Mouse (Mus musculus) thymus, adult 2 months (tissue): ENCODE data around the gene Srms. TPM values are rescaled to one million over a fixed set of nuclear protein-coding genes. Genes with fewer than 3 reads are reported as not detected.

Experiments used
- DNase-seq: peaks from one replicate; pipeline ENCODE4 v3.0.0; 2021
- H3K27ac ChIP-seq: fragments of 200-500 bp; 2 replicates; pipeline ENCODE4 v1.5.1; 2012; ENCODE audit warnings: low read length, control low read depth; ENCODE audit not compliant: control insufficient read depth, insufficient read depth
- H3K27me3 ChIP-seq: fragments of 200-500 bp; 2 replicates; pipeline ENCODE4 v1.6.1; 2012; ENCODE audit warnings: mild to moderate bottlenecking, low read length, moderate library complexity, mixed read lengths; ENCODE audit not compliant: control insufficient read depth, insufficient read depth
- H3K36me3 ChIP-seq: fragments of 200-500 bp; 2 replicates; pipeline ENCODE4 v1.6.1; 2012; ENCODE audit warnings: mild to moderate bottlenecking, low read length, moderate library complexity; ENCODE audit not compliant: control insufficient read depth, insufficient read depth
- H3K4me1 ChIP-seq: fragments of 200-500 bp; replicated peaks from 2 replicates; pipeline ENCODE4 v1.6.1; 2012; ENCODE audit warnings: low read length; ENCODE audit not compliant: control insufficient read depth, insufficient read depth
- H3K4me3 ChIP-seq: fragments of 200-500 bp; 2 replicates; pipeline ENCODE4 v1.5.1; 2012; ENCODE audit warnings: mild to moderate bottlenecking, low read length, control low read depth, moderate library complexity; ENCODE audit not compliant: control insufficient read depth, insufficient read depth
- CTCF ChIP-seq: fragments of 200-500 bp; IDR thresholded peaks from 2 replicates; pipeline ENCODE4 v1.5.1; 2012; ENCODE audit warnings: mild to moderate bottlenecking, control low read depth, low read length, moderate library complexity, borderline replicate concordance; ENCODE audit not compliant: control insufficient read depth, poor library complexity, insufficient read depth; ENCODE audit errors: extremely low read depth
- POLR2A ChIP-seq: fragments of 200-500 bp; IDR thresholded peaks from 2 replicates; pipeline ENCODE4 v1.6.1; 2012; ENCODE audit warnings: mild to moderate bottlenecking, low read length, control low read depth, moderate library complexity; ENCODE audit not compliant: control insufficient read depth, poor library complexity, insufficient read depth; ENCODE audit errors: extremely low read depth
- WGBS: fragments of 180-500 bp; shearing (Covaris S2); methylation state at CpG from one replicate; pipeline ENCODE4 v1.1.7; 2018; 5-methylcytosine and 5-hydroxymethylcytosine counted together
- polyA plus RNA-seq: library from polyadenylated mRNA; depleted of rRNA; stranded (reverse); fragments of >200 nt; gene quantifications from 2 replicates; pipeline ENCODE4 v1.2.3, GENCODE M21; 2012

Gene Srms
- polyA plus RNA-seq, 1 experiment, result 0.86 TPM

GRCm38 (mm10) chr2:181241602-181242313 lies 28.8 kb upstream of the Srms start, which contains the start of gene Helz2:
Gene Helz2, minus strand, starts transcription at chr2:181242027.
- peaks cover 31% of the 10 kb centered on the region for H3K4me1 ChIP-seq
- peaks cover 16% of the 10 kb centered on the region for H3K36me3 ChIP-seq
- H3K4me3 ChIP-seq, result peak within 1 kb of the TSS; percentile 76
- no peaks in the 10 kb centered on the region for H3K27me3 ChIP-seq
- 2% methylated on average over 15 of the region's 16 CpGs for WGBS
- peak within 1 kb of the TSS; percentile 19; the same call in 1 of the 2 replicates for H3K27ac ChIP-seq
- peak; percentile 33; the same call in 1 of the 2 replicates for TF ChIP-seq POLR2A
- no peak for TF ChIP-seq CTCF
- DNase-seq, result peak; percentile 64

DNA sequence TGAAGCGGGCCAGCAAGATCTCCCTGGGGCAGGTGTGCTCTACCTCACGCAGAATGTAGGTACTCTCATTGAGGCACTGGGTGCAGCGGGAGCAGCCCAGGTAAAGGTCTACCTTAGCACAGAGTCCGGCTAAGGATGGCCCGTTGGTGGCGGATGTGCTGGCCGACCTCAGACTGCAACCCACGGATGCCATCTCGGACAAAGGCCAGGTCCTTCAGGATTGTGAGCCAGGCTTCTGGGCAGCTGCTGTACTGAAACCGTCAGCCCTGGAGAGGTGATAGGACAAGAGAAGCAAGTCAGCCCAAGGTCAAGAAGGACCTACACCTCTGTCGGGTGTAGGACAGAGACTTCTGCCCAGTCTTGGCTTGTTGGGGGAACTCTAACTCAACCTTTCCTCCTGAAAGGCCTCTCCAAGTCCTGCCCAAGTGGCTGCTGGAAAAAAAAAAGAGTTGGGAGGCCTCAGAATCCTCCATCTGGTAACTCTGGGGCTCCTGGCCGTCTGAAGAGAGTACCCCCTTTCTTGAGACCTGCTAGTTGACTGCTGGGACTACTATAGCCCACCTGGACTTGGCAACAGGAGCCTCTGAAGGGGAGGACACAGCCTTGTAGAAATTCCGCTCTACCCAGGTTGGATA lies 27.9 kb upstream of the Srms start:
- WGBS, result 93% methylated on average over 13 of the region's 13 CpGs
- Histone ChIP-seq H3K27me3 (no peaks in the 10 kb centered on the region), H3K36me3 (peaks cover 22% of the 10 kb centered on the region), H3K4me3 (peak overlapping the region; percentile 20), H3K4me1 (peaks cover 31% of the 10 kb centered on the region), H3K27ac (no peak overlapping the region)
- TF ChIP-seq CTCF (no peak), POLR2A (no peak)
- DNase-seq, result no peak

DNA sequence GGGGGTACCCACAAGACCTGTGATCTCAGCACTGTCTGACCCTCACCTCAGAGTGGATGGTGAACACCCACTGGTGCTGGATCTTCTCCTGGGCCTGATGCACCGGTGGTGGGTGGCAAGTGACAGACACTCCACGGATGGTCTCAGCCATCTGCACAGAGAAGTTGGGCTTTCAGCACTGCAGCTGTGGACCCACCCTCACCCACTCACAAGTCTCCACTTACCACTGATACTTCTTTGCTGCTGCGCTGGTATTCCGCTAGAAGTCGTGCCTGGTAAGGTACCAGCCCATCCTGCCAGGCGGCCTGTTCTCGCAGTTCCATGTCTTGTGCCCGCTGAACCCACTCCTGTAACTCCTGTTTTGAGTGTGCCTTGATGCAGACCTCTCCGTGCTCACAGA lies 26.3 kb upstream of the Srms start:
- DNase-seq, result no peak
- Histone ChIP-seq H3K27ac (no peak overlapping the region), H3K4me3 (no peak overlapping the region), H3K36me3 (peaks cover 34% of the 10 kb centered on the region), H3K27me3 (no peaks in the 10 kb centered on the region), H3K4me1 (peaks cover 31% of the 10 kb centered on the region)
- 96% methylated on average over 9 of the region's 9 CpGs for WGBS
- TF ChIP-seq POLR2A (no peak), CTCF (no peak)

GRCm38 (mm10) chr2:181238861-181239260 lies 25.9 kb upstream of the Srms start:
- DNase-seq, result no peak
- H3K4me3 ChIP-seq, result no peak overlapping the region
- WGBS, result 65% methylated on average over 2 of the region's 2 CpGs
- no peaks in the 10 kb centered on the region for H3K27me3 ChIP-seq
- H3K27ac ChIP-seq, result no peak overlapping the region
- TF ChIP-seq CTCF (no peak), POLR2A (no peak)
- H3K36me3 ChIP-seq, result peaks cover 38% of the 10 kb centered on the region
- peaks cover 29% of the 10 kb centered on the region for H3K4me1 ChIP-seq

DNA sequence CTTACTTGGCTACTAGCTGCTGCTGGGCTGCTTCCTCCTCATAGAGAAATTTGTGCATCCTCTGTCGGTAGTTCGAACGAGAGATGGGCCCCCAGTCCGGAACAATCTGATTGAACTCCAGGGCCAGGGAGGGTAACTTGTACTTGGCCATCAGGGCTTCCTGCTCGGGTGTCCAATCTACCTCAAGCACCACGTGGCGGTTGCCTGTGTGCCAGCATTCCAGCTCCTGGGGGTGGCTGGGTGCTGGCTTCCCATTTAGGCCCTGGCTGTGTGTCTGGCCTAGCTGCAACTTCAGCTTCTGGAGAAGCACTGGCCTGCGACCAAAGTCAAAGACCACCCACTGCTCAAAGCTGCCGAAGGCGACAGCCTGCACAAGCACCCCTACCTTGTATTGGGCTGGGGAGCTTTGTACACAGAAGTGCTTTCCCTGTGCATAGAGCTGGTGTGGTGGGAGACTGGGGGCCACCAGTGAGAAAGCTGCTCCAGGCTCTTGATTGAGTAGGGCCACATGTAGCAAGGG lies 25.2 kb upstream of the Srms start:
- no peak for DNase-seq
- Histone ChIP-seq H3K4me1 (peaks cover 27% of the 10 kb centered on the region), H3K36me3 (peaks cover 45% of the 10 kb centered on the region)

GRCm38 (mm10) chr2:181237251-181238014 lies 24.4 kb upstream of the Srms start:
- Histone ChIP-seq H3K27me3 (no peaks in the 10 kb centered on the region), H3K27ac (no peak overlapping the region), H3K4me3 (no peak overlapping the region), H3K36me3 (peaks cover 45% of the 10 kb centered on the region), H3K4me1 (peaks cover 27% of the 10 kb centered on the region)
- TF ChIP-seq POLR2A, result no peak
- no peak for TF ChIP-seq CTCF
- DNase-seq, result no peak
- WGBS, result 94% methylated on average over 17 of the region's 17 CpGs

More for the DNA sequence above, 25.2 kb upstream of the Srms start:
- no peak overlapping the region for H3K27ac ChIP-seq
- H3K4me3 ChIP-seq, result no peak overlapping the region
- no peak for TF ChIP-seq CTCF
- no peak for TF ChIP-seq POLR2A
- WGBS, result 95% methylated on average over 10 of the region's 10 CpGs
- no peaks in the 10 kb centered on the region for H3K27me3 ChIP-seq
